Mouse (Mus musculus) macrophage (primary cell): ENCODE data around the gene Cntn4. TPM values are rescaled to one million over a fixed set of nuclear protein-coding genes. Genes with fewer than 3 reads are reported as not detected.

ENCODE experiments used
- H3K27ac ChIP-seq: fragments of 350-480 bp; formaldehyde crosslinking; 2 replicates; pipeline ENCODE4 v1.9.0; 2021
- H3K36me3 ChIP-seq: fragments of 350-480 bp; formaldehyde crosslinking; 2 replicates; pipeline ENCODE4 v1.9.0; 2021; ENCODE audit errors: inconsistent target
- H3K4me3 ChIP-seq: fragments of 350-480 bp; formaldehyde crosslinking; 2 replicates; pipeline ENCODE4 v1.9.0; 2021; ENCODE audit errors: inconsistent target
- H3K79me2 ChIP-seq: fragments of 350-480 bp; formaldehyde crosslinking; 2 replicates; pipeline ENCODE4 v1.9.0; 2021; ENCODE audit errors: inconsistent target
- WGBS: methylation state at CpG from one replicate; pipeline ENCODE4 v1.1.7; 2026; ENCODE audit warnings: inconsistent platforms; ENCODE audit not compliant: missing documents; 5-methylcytosine and 5-hydroxymethylcytosine counted together
- polyA plus RNA-seq: library from polyadenylated mRNA; stranded (reverse); fragments of 250-400 nt; gene quantifications from 3 replicates; pipeline ENCODE4 v1.2.4, GENCODE M21; 2018; ENCODE audit warnings: inconsistent platforms

The Cntn4 gene
- polyA plus RNA-seq, 1 experiment from 2014 or later: not detected

DNA sequence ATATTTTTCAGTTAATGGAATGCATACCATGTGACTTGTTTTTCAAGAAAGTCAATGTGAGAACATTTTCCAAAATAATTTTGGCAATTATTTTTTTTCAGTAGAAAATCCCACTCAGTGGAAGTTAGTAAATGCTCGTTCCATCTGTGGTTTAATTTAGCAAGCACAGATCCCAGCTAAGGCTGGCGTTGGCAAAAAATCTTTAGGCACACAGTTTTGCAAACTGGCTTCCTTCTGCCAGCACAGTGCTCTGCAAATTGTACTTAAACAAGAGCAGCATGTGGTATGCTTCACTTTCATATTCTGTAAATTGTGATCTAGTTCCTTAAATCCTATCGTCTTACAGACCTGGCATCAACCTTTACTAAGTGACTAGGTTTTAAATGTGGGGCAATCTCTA is 821.7 kb downstream of the Cntn4 start:
- 91% methylated on average over 3 of the region's 3 CpGs for WGBS
- Histone ChIP-seq H3K4me3 (no peak overlapping the region), H3K79me2 (no peaks in the 10 kb centered on the region), H3K36me3 (no peaks in the 10 kb centered on the region), H3K27ac (no peak overlapping the region)

DNA sequence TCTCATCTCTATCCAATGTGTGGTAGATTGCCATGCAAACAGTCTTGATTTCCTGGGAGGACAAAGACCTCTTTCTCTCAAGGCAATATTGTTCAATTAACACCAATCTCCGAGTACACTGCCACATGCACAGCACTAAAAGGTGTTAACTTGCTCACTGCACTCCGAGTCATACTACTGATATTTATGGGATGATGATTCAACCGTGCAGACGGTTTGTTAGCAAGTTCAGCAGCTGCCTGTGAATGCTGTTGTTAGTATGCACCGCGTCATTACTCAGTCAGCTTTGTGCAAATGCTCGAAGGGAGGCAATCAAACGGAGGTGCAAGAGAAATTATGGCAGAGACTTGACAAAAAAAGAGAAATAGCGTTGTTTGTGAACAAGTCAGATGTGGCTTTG is 826.5 kb downstream of the Cntn4 start:
- Histone ChIP-seq H3K36me3 (no peaks in the 10 kb centered on the region), H3K79me2 (no peaks in the 10 kb centered on the region), H3K27ac (no peak overlapping the region), H3K4me3 (no peak overlapping the region)
- WGBS: 83% methylated on average over 8 of the region's 9 CpGs

DNA sequence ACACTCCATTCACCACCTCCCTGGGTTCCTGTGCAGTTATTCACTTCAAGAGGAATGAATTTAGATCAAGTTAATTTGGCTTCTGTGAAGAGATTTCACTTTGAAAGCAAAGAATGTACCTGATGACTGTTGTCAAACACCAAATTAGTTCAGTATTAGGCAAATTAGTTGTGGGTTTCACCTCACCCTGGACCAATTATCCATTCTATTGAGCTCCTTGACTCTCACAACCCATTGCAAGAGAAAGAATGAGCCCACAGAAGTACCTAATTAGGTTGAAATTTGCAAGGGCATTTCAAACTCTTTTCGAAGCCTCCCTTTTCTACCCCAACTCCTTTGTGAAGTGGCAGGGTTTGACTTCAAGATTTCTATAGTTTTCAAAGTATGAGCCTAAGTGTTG is 842.9 kb downstream of the Cntn4 start:
- Histone ChIP-seq H3K36me3 (no peaks in the 10 kb centered on the region), H3K79me2 (no peaks in the 10 kb centered on the region), H3K4me3 (no peak overlapping the region), H3K27ac (no peak overlapping the region)
- 70% methylated on average over 1 of the region's 1 CpGs for WGBS

DNA sequence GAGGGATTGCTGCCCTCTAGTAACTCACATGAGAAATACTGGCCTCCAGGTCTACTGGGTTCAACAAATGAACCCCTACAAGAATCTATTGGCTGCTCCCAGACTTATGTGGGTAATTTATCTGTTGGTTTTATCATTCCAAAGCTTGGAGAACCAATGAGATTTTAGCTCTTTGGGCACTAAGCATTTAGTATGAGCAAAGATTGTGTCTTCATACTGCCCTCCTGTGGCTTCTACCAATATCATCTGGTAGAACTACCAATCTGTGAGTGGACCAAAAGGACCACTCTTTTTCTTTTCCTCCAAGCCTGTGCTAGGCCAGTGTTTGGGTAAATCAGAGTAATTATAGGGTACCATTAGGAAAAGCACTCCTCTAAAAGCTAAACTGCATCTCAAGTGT is 866.0 kb downstream of the Cntn4 start:
- no peaks in the 10 kb centered on the region for H3K36me3 ChIP-seq
- H3K79me2 ChIP-seq: no peaks in the 10 kb centered on the region
- no peak overlapping the region for H3K4me3 ChIP-seq
- H3K27ac ChIP-seq: no peak overlapping the region

DNA sequence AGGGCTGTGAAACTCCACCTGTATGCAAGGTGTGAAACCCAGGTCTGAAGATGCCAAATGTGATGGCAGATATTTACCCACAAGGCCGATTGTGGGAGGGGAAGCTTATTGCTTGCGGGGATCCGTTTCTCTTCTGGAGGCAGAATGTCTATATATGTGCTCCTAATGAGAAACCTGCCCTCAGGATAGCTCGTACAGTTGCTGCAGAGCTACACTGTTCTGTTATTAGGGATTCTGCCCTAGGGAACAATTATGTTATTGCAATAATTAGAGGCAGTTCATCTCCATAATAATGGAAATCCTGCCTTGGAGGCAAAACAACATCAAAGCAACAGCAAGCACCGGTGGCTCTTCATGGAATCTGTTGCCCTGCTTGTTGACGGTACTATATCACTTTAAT is 884.2 kb downstream of the Cntn4 start:
- Histone ChIP-seq H3K27ac (no peak overlapping the region), H3K4me3 (no peak overlapping the region), H3K36me3 (no peaks in the 10 kb centered on the region), H3K79me2 (no peaks in the 10 kb centered on the region)
- WGBS: 90% methylated on average over 6 of the region's 6 CpGs

DNA sequence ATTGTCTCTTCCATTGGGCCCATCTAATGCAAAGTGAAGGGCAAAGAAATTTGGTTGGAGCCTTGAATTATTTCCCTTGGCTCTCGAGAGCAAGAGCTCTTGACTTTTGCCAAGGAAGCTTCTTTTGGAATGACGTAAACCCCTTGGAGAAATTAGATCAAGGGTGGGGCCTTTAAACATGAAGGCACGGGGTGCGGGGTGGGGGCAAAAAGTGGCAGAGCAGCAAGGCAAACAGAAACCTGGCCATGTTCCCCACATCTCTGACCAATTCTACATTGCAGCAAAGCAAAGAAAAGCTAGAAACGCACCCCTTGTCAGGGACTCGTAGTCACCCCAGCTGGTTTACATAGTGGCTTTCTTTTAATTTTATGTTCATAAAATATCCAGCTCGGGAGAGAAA is 887.9 kb downstream of the Cntn4 start:
- 87% methylated on average over 7 of the region's 7 CpGs for WGBS
- H3K27ac ChIP-seq: no peak overlapping the region
- H3K4me3 ChIP-seq: no peak overlapping the region
- no peaks in the 10 kb centered on the region for H3K36me3 ChIP-seq
- no peaks in the 10 kb centered on the region for H3K79me2 ChIP-seq

DNA sequence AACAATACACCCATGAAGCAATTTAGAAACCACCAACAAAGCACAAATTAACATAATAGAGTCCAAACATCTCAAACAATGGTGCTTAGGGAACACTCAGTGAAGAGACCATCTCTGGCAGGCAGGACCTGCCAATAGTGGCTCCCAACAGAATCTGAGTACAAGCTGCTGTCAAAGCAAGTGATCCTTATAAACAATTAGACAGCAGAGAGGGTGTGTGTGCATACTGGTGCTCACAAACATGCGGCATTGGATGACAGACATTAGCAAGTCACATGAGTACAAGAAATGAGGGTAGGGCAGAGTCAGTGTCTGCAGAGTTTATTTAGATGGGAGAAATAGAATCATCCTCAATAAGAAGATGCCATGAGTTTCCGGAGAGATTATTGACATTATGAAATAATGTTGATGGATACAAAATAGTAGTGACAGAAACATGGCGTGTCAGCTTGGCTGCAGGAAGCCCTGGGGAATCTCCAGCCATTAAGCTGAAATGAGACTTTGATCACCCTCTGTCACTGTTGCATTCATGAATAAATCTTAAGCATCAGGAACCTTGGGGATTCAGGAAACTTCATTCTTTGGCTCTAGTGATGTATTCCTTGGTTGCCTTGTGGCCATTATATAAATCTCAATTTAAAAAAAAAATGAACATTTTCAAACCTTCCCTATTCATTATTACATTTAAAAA is 888.5 kb downstream of the Cntn4 start:
- Histone ChIP-seq H3K27ac (no peak overlapping the region), H3K36me3 (no peaks in the 10 kb centered on the region), H3K79me2 (no peaks in the 10 kb centered on the region), H3K4me3 (no peak overlapping the region)
- 98% methylated on average over 3 of the region's 3 CpGs for WGBS

DNA sequence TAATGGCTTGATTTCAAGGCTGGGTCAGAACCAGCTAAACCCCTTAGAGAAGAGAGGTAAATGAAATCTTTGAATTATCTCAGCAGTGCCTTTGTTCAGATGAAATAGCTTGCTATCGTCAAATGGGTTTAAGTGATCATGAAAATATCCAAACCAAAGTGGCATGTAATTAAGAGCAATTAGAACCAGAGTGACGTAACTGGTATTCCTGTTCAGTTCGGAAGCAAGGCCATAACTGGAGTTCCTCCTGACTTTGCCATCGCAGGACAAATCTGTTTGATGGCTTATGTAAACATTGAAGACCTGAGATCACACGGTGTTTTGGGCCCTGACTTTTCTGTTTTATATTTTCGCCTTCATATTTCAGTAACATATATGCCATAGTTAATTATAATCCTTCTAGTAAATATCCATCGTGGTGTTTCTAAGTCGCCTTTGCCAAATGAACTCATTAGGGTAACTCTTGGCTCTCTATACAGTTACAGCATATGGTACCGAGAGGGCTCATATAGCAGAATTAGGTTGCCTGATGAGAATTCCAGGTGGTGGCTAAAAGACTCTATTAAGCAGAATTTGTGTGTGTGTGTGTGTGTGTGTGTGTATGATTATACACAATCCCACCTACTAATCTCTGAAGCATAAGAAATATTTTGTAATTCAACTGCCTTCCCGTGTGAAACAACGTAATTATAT is 889.6 kb downstream of the Cntn4 start:
- H3K27ac ChIP-seq: no peak overlapping the region
- no peak overlapping the region for H3K4me3 ChIP-seq
- WGBS: 90% methylated on average over 11 of the region's 11 CpGs
- no peaks in the 10 kb centered on the region for H3K36me3 ChIP-seq
- H3K79me2 ChIP-seq: no peaks in the 10 kb centered on the region

DNA sequence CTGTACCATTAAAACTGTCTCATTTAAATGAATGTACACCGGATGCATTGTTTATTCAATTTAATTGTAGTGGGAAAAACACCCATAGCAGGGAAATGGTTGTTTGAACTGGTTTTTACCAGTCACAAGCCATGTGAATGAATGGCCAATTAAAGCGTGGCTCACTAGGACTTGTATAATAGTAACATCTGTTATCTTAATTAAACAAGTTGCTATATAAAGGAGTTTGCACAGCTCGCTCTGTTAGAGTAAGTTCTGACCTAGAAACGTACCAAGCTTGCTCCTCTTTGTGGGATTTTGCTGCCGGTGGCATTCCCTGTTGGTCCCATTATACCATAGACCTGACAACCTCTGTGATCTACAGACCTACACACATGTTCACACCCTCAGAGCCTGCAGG is 902.7 kb downstream of the Cntn4 start:
- no peaks in the 10 kb centered on the region for H3K36me3 ChIP-seq
- WGBS: 84% methylated on average over 5 of the region's 5 CpGs
- no peak overlapping the region for H3K27ac ChIP-seq
- H3K79me2 ChIP-seq: no peaks in the 10 kb centered on the region
- H3K4me3 ChIP-seq: no peak overlapping the region

DNA sequence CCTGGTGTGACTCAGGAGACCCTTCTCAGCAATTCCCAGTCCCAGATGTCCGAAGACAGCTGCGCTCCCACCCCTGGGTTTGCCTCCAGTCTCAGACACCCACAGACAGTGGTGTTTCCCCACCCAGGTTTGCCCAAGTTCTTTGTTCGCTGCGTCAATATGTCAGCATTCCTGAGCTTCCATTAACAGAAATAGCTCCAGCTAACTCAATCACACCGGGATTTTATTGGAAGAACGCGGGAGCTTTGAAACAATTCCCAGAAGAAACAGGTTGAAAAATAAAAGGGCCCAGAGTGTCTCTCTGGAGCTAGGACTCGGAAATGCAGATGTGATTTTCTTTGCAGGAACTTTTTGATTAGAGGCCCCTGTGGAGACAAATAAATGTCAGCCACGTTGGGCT is 916.3 kb downstream of the Cntn4 start:
- Histone ChIP-seq H3K4me3 (no peak overlapping the region), H3K36me3 (no peaks in the 10 kb centered on the region), H3K27ac (no peak overlapping the region), H3K79me2 (no peaks in the 10 kb centered on the region)
- WGBS: 24% methylated on average over 9 of the region's 9 CpGs

DNA sequence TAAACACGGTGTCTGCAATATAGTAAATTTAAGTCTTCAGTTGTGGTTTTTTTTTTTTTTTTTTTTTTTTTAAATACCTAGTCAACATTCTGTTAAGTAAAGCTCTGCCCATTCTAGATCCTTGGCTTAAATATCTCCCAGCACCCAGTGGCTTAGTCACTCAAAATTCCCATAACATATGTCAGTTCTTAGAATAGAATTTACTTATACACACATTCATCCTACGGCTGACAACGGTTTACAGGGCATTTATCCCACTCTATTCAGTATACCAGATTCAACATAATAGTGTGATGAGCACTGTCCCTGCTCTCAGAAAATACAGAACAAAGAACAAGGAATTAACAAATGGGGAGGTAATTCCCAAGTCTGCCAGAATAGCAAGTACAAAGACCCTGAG is 939.6 kb downstream of the Cntn4 start:
- Histone ChIP-seq H3K79me2 (no peaks in the 10 kb centered on the region), H3K36me3 (no peaks in the 10 kb centered on the region), H3K27ac (no peak overlapping the region), H3K4me3 (no peak overlapping the region)
- 100% methylated on average over 3 of the region's 3 CpGs for WGBS

DNA sequence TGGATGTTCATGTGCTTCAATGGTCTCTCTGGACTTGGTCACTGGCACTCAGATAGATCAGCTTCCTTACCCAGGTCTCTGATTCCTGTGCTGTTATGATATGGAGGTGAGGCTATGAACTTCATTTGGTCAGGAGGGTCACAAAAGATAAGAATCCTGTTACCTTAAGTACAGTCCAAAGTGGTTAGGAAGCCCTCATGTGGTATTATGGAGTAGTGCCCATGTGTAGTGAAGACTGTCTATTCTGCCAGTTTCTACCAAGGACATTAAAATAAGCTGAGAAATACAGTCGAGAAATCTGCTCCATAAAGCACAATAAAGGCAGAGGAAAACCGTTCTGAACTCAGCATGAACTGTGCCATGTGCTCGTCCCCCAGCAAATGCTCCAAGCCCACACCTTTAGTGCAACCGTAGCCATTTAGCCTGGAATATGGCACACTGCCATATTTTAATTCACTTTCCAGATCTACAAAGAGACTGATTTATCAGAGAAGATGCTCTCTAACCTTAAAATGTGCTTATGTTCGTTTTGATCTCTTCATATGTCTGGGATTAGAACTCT is 943.8 kb downstream of the Cntn4 start:
- H3K4me3 ChIP-seq: no peak overlapping the region
- H3K79me2 ChIP-seq: no peaks in the 10 kb centered on the region
- no peaks in the 10 kb centered on the region for H3K36me3 ChIP-seq
- 83% methylated on average over 5 of the region's 5 CpGs for WGBS
- no peak overlapping the region for H3K27ac ChIP-seq

DNA sequence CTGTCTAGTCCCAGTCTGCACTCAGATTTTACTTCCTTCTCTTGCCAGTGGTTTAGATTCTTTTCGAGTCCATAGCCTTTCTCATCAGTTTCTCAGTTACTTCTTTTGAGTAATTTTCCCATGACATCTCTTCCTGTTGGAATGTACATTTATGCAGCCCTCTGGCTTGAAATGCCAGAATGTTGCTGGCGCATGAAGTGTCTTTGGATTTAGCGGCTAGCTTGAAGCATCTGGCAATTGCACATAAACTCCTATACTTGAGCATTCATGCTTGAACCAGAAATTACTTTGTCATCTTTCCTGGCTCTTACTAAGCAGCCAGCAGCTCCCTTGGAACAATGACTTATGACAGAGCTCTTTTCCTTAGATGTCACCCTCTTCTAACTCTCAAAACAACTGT is 965.6 kb downstream of the Cntn4 start:
- Histone ChIP-seq H3K4me3 (no peak overlapping the region), H3K79me2 (no peaks in the 10 kb centered on the region), H3K27ac (no peak overlapping the region), H3K36me3 (no peaks in the 10 kb centered on the region)
- WGBS: 87% methylated on average over 3 of the region's 3 CpGs

DNA sequence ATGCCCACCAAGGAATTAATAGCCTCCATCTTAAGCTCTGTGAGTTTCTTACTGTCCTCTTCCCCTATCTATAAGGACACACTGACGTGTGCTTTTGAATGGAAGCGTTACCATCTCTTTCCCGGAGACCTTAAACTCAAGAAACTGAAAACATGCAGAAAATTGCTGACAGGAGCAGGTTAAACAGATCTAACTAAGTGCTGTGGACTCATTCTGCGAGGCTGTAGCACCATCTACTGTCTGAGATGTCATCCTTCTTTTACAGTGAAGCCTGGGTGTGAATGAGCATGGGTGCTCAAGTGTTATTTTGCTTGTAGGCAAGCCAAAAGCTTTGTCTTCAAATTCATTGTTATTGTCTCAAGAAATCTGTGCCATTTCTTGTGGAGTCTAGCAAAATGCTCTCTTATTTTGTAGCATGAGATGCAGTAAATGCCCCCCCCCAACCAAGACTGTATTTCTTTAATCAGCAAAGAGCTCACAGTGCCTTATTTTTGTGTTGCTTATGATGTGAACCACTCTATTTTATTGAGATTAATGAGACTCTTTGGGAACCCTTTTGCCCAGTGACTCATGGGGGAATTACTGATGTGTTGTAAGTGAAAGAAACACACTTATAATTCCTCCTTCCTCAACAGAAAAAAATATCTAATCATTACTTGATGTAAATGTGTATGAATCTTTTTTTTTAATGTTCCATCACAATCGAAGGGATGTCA is 968.2 kb downstream of the Cntn4 start:
- Histone ChIP-seq H3K36me3 (no peaks in the 10 kb centered on the region), H3K4me3 (no peak overlapping the region), H3K79me2 (no peaks in the 10 kb centered on the region), H3K27ac (no peak overlapping the region)
- WGBS: 39% methylated on average over 5 of the region's 5 CpGs

DNA sequence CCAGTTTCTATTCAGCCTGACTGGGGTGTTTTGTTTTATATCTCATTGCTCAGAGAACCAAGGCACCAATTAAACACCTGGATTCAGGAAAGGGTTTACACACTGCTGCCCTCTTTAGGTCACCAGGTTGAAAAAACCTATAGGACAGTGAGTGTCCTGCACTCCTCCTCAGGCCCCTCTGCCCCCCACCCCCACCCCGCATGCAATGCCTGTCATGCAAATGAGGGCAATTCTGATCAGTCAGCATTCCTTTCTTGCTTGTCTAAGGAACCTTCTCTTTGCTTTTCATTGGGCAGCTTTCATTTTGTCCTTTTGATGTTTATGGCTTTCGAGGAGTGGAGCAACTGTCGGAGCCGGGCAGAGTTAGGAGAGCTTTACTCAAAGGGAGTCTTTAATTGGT is 969.5 kb downstream of the Cntn4 start:
- no peak overlapping the region for H3K27ac ChIP-seq
- 37% methylated on average over 4 of the region's 4 CpGs for WGBS
- H3K4me3 ChIP-seq: no peak overlapping the region
- no peaks in the 10 kb centered on the region for H3K79me2 ChIP-seq
- H3K36me3 ChIP-seq: no peaks in the 10 kb centered on the region
